Mouse (Mus musculus) embryo, embryonic 11.5 days (tissue): Measurements from ENCODE around the gene Zfpl1.
"Not testable (repeated sequence)": the region's sequence is repeated elsewhere in the genome, so short reads cannot be mapped to it uniquely, and the experiment has no call there.

Experiments used
- DNase-seq: peaks from one replicate; pipeline ENCODE4 v3.0.0-alpha.2; 2012; ENCODE audit warnings: low read depth, low spot score

The Zfpl1 gene

GRCm38 (mm10) chr19:6084478-6085248, at the start of gene Zfpl1, which contains the start of gene Cdca5:
Gene Zfpl1, minus strand, starts transcription at chr19:6084956.
Gene Cdca5, plus strand, starts transcription at chr19:6084983.
- DNase-seq = peak; percentile 98

- not testable (repeated sequence) for DNase-seq
Measured at GRCm38 (mm10) chr19:6133197-6133596, 48.4 kb upstream of the Zfpl1 start.

- no peak for DNase-seq
Measured at GRCm38 (mm10) chr19:6132171-6132827, 47.5 kb upstream of the Zfpl1 start.

DNA sequence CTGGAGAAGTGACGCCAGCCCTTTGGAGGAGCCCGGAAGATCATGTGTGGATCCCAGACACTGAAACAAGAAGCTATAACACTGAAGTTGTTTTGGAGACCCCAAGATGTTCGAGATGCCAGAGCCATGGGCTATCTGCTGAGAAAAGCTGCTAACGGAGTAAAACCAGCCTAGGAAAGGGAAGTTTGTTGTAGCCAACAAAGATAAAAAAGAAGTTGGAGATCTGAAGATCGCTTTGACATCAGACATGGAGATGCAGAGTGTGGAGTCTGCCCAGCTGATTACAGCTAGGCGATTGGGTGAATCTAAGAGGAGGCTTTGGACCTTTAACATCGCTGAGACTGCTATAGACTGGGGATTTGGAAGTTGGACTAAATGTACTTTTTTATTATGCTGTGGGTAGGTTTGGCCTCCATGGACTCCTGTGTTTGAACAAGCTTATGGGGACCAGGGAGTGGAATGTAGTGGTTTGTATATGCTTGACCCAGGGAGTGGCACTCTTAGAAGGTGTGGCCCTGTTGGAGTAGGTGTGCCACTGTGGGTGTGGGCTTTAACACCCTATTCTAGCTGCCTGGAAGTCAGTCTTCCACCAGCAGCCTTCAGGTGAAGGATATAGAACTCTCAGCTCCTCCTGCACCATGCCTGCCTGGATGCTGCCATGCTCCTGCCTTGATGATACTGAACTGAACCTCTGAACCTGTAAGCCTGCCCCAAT, 45.8 kb upstream of the Zfpl1 start:
- not testable (repeated sequence) for DNase-seq

DNA sequence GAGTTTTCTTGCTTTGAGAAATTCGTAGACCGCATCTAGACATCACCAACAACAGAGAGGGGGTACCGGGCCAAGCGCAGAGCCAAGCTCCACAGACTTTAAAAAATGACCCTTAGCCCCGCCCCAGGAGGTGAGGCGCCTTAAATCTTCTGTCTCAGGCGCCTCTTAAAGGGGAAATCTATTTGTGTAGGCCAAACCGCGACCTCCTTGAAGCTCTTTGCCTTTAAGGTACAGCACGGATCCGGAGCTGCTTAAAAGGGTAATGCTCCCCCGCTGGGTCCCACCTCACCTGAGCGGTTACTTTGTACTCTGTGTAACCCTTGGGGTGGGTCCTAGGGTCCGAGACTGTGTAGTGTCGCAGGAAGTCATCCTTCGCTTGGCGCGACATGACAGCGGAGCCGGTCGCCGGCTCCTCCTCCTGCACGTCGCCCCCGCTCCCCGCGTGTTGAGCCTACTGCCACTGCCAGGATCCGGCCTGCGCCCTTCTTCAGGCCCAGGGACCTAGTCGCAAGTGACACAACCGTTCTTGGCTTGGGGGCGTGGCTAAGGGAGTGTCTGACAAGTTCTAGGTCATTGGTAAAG, 43.1 kb upstream of the Zfpl1 start, which contains the start of gene Snx15:
Snx15 (minus strand) TSS at position 545 of the 582 bp plus-strand sequence.
- DNase-seq = peak; percentile 88

DNA sequence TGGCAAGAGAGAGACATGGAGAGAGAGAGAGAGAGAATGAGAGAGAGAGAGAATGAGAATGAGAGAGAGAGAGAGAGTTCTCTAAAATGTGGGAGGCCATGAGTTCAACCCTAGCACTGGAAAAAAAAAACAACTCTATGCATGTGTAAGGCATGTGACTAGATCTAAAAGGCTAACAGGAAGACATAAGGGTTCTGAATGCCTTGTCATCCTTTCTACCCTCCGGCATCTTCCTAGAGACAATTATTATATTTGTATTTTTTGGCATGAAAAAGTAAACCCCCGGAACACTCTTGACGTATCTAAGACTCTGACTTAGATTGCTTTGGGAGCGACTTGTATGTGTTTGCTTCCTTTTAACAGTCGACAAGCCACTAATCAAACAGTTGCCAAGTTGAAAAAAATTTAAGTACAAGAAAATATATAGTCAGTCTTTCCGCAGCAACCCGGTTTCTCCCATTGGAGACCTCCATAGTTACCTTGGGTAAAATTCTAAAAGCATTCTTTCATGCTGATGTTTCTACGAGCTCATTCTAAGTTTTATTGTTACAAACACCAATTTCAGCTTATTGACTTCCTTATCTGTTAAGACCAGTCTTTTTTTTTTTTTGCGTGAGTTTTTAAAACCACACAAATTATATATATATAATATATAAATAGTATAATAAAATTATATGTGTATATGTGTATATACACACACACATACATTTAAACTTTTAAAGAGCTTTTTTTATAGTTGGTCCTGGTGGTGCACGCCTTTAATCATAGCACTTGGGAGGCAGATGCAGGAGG, 42.2 kb upstream of the Zfpl1 start:
- no peak for DNase-seq

DNA sequence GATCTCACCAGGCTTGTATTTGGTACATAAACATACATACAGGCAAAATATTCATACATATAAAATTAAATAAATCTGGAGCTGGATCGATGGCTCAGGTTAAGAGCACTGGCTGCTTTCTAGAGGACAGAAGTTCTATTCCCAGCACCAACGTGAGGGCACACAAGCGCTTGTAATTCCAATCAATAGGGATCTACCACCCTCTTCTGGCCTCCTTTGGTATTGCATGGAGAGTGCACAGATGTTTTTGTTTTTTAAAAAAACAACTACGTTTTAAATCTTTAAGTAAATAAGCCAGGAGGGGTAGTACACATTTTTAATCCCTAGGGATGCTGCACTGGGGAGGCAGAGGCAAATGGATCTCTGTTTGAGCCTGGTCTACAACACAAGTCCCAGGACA, 41.5 kb upstream of the Zfpl1 start:
- DNase-seq = no peak

DNA sequence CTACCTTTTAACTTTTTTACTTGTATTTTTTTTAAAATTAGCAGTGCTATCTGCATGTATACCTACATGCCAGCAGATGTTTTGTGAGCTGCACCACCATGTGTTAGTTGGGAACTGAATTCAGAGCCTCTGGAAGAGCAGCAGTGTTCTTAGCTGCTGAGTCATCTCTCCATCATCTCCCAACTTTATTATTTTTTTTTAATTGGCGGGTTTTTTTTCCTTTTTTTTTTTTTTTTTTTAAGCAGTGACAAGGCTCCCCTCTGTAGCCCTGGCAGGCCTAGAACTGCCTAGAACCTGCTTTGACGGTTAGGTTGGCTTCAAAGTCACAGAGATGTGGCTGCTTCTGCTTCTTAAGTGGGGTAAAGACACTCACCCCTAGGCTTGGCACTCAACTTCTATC, 40.1 kb upstream of the Zfpl1 start:
- DNase-seq = no peak

DNA sequence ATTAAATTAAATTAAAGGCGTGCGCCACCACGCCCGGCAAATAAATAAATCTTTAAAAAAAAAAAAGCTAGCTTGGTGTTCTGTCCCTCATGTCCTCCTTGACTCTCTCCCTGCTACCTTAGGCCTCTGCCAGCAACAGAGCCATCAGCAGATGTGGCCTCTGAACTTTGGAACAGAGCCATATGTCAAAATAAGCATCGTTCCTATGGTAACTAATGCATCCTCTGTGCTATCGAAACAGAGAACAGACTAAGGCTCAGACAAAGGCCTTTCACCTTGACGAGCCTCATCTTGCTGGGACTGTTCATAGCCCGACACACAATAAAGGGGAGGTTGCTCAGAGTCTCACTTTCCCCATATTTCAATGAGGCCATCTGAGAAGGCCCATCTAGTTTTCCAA, 38.6 kb upstream of the Zfpl1 start:
- no peak for DNase-seq

DNA sequence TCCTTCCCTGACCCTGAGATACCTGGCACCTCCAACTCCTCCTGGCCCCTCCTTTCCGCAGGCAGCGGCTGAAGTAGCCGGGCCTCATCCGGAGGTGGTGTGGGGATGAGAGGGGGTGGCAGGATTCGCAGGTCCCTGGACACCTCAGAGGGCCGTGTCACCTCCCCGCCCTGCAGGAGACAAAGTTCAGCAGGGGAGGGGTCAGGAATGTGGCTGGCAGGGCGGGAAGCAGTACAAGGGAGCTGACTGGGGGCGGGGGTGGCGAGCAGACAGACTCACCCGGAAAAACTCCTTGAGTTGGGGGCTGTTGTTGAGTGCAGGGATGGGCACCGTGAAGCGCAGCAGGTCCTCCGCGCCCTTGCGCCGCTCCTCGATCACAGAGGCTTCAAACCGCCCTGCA, 37.0 kb upstream of the Zfpl1 start:
- DNase-seq = no peak

- DNase-seq = no peak
Measured at GRCm38 (mm10) chr19:6118677-6119185, 34.0 kb upstream of the Zfpl1 start.

- DNase-seq = peak; percentile 91
Measured at GRCm38 (mm10) chr19:6117986-6118676, 33.4 kb upstream of the Zfpl1 start, which contains the start of gene Sac3d1. Gene Sac3d1, minus strand, starts transcription at chr19:6118650.

DNA sequence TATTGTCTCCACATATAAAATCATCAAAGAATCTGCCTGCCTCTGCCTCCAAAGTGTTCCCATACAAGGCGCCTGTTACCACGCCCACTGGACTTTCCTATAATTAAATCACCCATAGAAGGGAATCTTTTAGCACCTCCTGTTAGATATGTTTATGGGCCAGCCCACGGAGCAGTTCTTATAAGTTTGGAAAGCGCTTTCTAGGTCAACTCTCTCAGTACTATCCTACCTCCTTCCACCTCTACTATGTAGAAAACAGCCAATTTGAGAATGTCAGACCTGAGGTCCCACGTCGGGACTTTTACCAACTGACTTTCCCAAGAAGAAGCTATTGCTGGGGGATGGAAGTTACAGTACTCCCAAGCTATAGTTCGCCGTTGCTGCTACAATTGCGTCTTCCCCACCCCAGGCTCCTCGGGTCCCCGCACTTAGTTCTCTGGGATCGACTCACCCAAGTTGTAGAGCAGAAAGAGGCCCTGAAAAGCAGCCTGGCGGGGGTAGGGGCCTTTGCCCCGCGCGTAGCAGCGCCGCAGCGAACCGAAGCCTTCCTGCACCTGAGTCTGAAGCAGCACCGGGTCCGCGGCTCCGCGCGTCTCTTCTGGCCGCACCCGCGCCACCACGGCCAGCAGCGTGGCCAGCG, 32.7 kb upstream of the Zfpl1 start:
- DNase-seq = no peak

- no peak for DNase-seq
Measured at GRCm38 (mm10) chr19:6116113-6116850, 31.5 kb upstream of the Zfpl1 start.

- DNase-seq = no peak
Measured at GRCm38 (mm10) chr19:6113116-6113515, 28.4 kb upstream of the Zfpl1 start.

DNA sequence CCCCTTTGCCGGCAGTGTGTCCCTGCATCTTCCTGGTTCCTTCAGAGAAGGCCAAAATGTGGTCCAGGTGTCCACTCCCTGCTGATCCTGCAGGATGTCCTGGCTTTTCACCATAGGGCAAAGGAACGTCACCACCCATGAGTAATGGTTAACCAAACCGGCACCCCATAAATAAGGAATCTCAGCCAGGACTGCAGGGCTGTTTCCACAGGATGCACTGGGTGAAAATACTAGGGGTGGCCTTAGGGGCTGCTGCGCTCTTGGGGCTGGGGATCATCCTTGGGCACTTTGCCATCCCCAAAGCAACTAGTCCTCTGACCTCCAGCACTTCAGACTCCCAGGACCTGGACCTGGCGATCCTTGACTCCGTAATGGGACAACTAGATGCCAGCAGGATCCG, 20.8 kb upstream of the Zfpl1 start, which contains the start of gene Naaladl1:
Naaladl1 (plus strand) TSS at position 197 of the 400 bp plus-strand sequence.
- DNase-seq = no peak

DNA sequence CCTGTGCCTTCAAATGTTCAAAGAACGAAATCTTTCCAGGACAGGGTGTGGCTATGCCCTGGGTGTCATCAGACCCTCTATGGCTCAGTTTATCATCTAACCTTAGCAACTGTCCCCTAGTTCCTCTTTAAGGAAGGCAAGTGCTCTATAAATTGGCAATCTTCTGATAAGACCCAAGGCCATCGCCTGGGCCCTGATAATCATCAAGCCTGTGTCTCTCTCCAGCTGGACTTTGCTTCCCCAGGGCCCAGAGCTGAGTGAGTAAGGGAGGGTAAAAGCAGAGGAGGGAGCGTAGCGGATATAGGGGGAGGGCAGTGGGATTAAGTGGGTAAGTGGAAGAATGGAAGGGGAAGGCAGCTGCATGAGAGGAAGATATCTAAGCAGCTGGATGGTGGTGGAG, 19.7 kb upstream of the Zfpl1 start:
- DNase-seq = no peak

DNA sequence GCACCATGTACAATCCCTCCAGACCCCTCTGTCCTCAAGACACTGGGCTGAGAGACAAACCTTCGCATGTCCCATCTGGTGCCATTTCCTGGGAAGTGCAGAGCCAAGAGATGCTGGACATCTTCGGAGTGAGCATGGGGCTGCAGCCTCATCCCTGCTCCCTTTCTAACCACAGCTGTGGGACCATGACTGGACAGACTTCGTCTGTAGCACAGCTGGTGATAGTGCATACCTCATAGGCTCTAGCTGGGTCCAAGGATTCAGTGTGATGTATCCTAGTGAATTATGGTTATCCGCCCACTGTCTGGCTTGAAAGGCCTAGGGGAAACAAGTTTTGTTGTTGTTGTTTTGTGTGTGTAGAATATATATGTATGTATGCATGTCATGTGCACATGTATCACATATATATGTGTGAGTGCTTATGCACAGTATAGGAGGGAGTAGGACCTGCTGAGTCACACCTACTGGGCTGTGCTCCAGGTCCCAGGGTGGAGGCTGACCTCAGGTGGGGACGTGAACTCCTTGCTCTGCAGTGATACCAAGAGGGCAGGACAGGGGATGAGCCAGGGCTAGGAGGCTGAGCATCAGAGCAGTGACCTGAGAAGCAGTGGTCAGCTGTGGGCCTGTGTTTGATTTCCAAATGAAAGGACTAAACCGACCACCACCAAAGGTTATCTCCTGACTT, 17.6 kb upstream of the Zfpl1 start:
- DNase-seq = no peak
